ENCODE assay signal across 8 mouse cellular contexts in the genomic region with DNA sequence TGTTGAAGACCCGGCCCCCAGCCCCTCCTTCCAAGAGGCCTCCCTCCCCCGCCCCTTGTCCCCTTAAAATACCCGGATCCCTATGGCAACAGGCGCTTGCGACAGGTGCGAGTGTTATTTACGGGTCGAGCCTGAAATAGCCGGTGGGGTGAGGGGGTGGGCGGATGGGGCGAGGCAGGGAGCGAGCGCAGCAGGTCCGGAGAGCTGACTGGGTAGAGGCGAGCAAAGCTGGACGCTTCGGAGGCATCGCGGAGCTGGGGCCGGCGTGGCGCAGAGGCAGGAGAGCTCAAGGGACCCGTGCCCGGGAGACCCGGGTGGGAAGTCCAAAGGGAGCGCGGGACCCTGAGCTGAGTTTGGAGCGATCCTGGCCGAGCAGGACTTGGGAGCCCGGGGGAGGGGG. TPM values are rescaled to one million over a fixed set of nuclear protein-coding genes. Genes with fewer than 3 reads are reported as not detected.
DNase-seq lines count a peak whose midpoint lies in the region; ATAC-seq lines count a peak whose summit lies in the region.

No protein-coding gene starts in this region.

- ATAC-seq in forebrain, embryonic 16.5 days: no peak
- ATAC-seq in stomach, embryonic 15.5 days (ENCODE audit: insufficient read depth, low FRiP score, low read depth): no peak
- no peak for ATAC-seq in inflammation-experienced regulatory T-cells, adult 6 months
- ATAC-seq in megakaryocyte progenitor cell, adult 5-6 weeks (replicated peaks; ENCODE audit: poor library complexity): no peak

- peaks cover 19% of the 10 kb centered on the region for H3K27me3 ChIP-seq in forebrain, embryonic 16.5 days (replicated peaks; ENCODE audit: control insufficient read depth, insufficient read depth, low read length)
- H3K27me3 ChIP-seq in limb, embryonic 10.5 days (ENCODE audit: low read depth, poor library complexity, severe bottlenecking): peaks cover 86% of the 10 kb centered on the region
- H3K27me3 ChIP-seq in stomach, embryonic 15.5 days (replicated peaks): peaks cover 41% of the 10 kb centered on the region

- H3K4me2 ChIP-seq in forebrain, embryonic 16.5 days (ENCODE audit: low read length): peak overlapping the region; percentile 43
- H3K4me2 ChIP-seq in stomach, embryonic 15.5 days: peak overlapping the region; percentile 46

- peak; percentile 44 for DNase-seq in testis, postnatal 10 days (ENCODE audit: low spot score)
- no peak for DNase-seq in testis, postnatal 14 days (ENCODE audit: low spot score)
- peak; percentile 54 for DNase-seq in limb, embryonic 10.5 days (ENCODE audit: low spot score)
- DNase-seq in spleen, postnatal 36 days (ENCODE audit: low spot score in 2 of 2): no peak

- H3K9ac ChIP-seq in forebrain, embryonic 16.5 days (replicated peaks; ENCODE audit: low read depth, low read length): 0 out of 2 replicates have a peak overlapping the region, but pooled peaks have one; percentile 20
- H3K9ac ChIP-seq in stomach, embryonic 15.5 days: no peak overlapping the region

- peaks cover 6% of the 10 kb centered on the region for H3K4me1 ChIP-seq in forebrain, embryonic 16.5 days (replicated peaks; ENCODE audit: control insufficient read depth, insufficient read depth, low read length)
- H3K4me1 ChIP-seq in limb, embryonic 10.5 days: peaks cover 8% of the 10 kb centered on the region
- H3K4me1 ChIP-seq in stomach, embryonic 15.5 days: no peaks in the 10 kb centered on the region

- no peak overlapping the region for H3K27ac ChIP-seq in forebrain, embryonic 16.5 days (ENCODE audit: low read length)
- no peak overlapping the region for H3K27ac ChIP-seq in limb, embryonic 10.5 days
- no peak overlapping the region for H3K27ac ChIP-seq in stomach, embryonic 15.5 days

- no peaks in the 10 kb centered on the region for H3K36me3 ChIP-seq in forebrain, embryonic 16.5 days (ENCODE audit: control insufficient read depth, insufficient read depth)
- no peaks in the 10 kb centered on the region for H3K36me3 ChIP-seq in limb, embryonic 10.5 days
- no peaks in the 10 kb centered on the region for H3K36me3 ChIP-seq in stomach, embryonic 15.5 days

- H3K4me3 ChIP-seq in forebrain, embryonic 16.5 days (replicated peaks; ENCODE audit: low read length): peak overlapping the region; percentile 22
- peak overlapping the region; percentile 46 for H3K4me3 ChIP-seq in limb, embryonic 10.5 days
- H3K4me3 ChIP-seq in stomach, embryonic 15.5 days (replicated peaks): peak overlapping the region; percentile 9; the same call in 1 of the 2 replicates

- no peaks in the 10 kb centered on the region for H3K9me3 ChIP-seq in forebrain, embryonic 16.5 days (ENCODE audit: control insufficient read depth, low read length)
- no peaks in the 10 kb centered on the region for H3K9me3 ChIP-seq in limb, embryonic 10.5 days (replicated peaks)
- no peaks in the 10 kb centered on the region for H3K9me3 ChIP-seq in stomach, embryonic 15.5 days

- 0% methylated on average over 30 of the region's 30 CpGs for WGBS in forebrain, embryonic 16.5 days
- WGBS in limb, embryonic 10.5 days: under 1% methylated on average over 30 of the region's 30 CpGs
- 2% methylated on average over 30 of the region's 30 CpGs for WGBS in stomach, embryonic 15.5 days

RNA-seq across cellular contexts. Expression of a gene that starts 0.6 kb away (rescaled TPM):
- 0.14 TPM in 1 of 2 replicates, not detected in the other for polyA plus RNA-seq in forebrain, embryonic 16.5 days (2015; fragmentation: Nextera tagmentation; extraction: Ambion mirVana)
- 0.26 TPM in 1 of 2 replicates, not detected in the other for polyA plus RNA-seq in limb, embryonic 10.5 days (2016; fragmentation: Nextera tagmentation; extraction: Ambion mirVana)
- polyA plus RNA-seq in stomach, embryonic 15.5 days (2015; fragmentation: Nextera tagmentation; extraction: Ambion mirVana): 0.36 and 0.43 TPM in 2 replicates
- polyA plus RNA-seq in inflammation-experienced regulatory T-cells, adult 6 months (2017; shearing (Covaris generic)): not detected
- not detected in 2 replicates for total RNA-seq in megakaryocyte progenitor cell, adult 5-6 weeks (2015)
- not detected in 2 replicates for total RNA-seq in megakaryocyte progenitor cell, adult 5-6 weeks (2017)

RNA-seq across cellular contexts. Expression of a gene that starts 32.9 kb away (rescaled TPM):
- 12.9 and 16.4 TPM in 2 replicates for polyA plus RNA-seq in forebrain, embryonic 16.5 days (2015; fragmentation: Nextera tagmentation; extraction: Ambion mirVana)
- polyA plus RNA-seq in limb, embryonic 10.5 days (2016; fragmentation: Nextera tagmentation; extraction: Ambion mirVana): 3.3 and 8.3 TPM in 2 replicates
- polyA plus RNA-seq in stomach, embryonic 15.5 days (2015; fragmentation: Nextera tagmentation; extraction: Ambion mirVana): 1.5 and 1.9 TPM in 2 replicates
- not detected for polyA plus RNA-seq in inflammation-experienced regulatory T-cells, adult 6 months (2017; shearing (Covaris generic))
- not detected in 2 replicates for total RNA-seq in megakaryocyte progenitor cell, adult 5-6 weeks (2015)
- not detected in 2 replicates for total RNA-seq in megakaryocyte progenitor cell, adult 5-6 weeks (2017)

Comparison
In these comparisons a context has a peak if more than half of its experiments do, and no peak if none do; other contexts are left out.
1. DNase-seq: peak in testis, postnatal 10 days (single experiment) and limb, embryonic 10.5 days (single experiment); none in testis, postnatal 14 days (single experiment) and spleen, postnatal 36 days (0 of 2).
2. Peak in every context shown above with its lines, with median percentiles within 50 percentile points of each other: H3K4me3 ChIP-seq.